Mouse (Mus musculus) CH12.LX (cell line): ENCODE measurements around the gene Cd81. TPM values are rescaled to one million over a fixed set of nuclear protein-coding genes. Genes with fewer than 3 reads are reported as not detected.
A peak's percentile ranks its signal among the peaks of the same experiment; 100 is the strongest.

Experiments used
- DNase-seq: peaks from one replicate; pipeline ENCODE4 v3.0.0-alpha.2; 2013; ENCODE audit errors: extremely low read depth
- H3K27ac ChIP-seq: 2 replicates; pipeline ENCODE4 v1.5.1; 2012; ENCODE audit warnings: low read depth, mild to moderate bottlenecking, control low read depth, moderate library complexity; ENCODE audit not compliant: insufficient read depth
- H3K27me3 ChIP-seq: replicated peaks from 2 replicates; pipeline ENCODE3; 2012; ENCODE audit warnings: inconsistent platforms
- H3K36me3 ChIP-seq, 2 experiments: replicated peaks in 1 of 2; 2 replicates each; pipeline versions ENCODE3 to v1.6.1; 2012; ENCODE audit warnings: inconsistent platforms in 1 of 2, low read length in 1 of 2, mild to moderate bottlenecking in 1 of 2, mixed read lengths in 1 of 2, moderate library complexity in 1 of 2; ENCODE audit not compliant: control insufficient read depth in 1 of 2, insufficient read depth in 1 of 2
- H3K4me1 ChIP-seq, 2 experiments: 2 replicates each; pipeline ENCODE4 v1.6.1; 2012; ENCODE audit warnings: inconsistent platforms in 1 of 2, moderate library complexity in 1 of 2; ENCODE audit not compliant: insufficient read depth in 2 of 2, control insufficient read depth in 1 of 2
- H3K4me2 ChIP-seq: 2 replicates; pipeline ENCODE4 v1.6.1; 2012; ENCODE audit warnings: low read depth, mild to moderate bottlenecking, control low read depth; ENCODE audit not compliant: poor library complexity, insufficient read depth, severe bottlenecking
- H3K4me3 ChIP-seq, 3 experiments: fragments of 150-350 bp in 1 of 3; sonication (generic) in 1 of 3; replicated peaks in 1 of 3; 2 replicates each; pipeline versions ENCODE3 to v1.5.1; 2011 to 2012; ENCODE audit warnings: low read depth in 2 of 3, low read length in 2 of 3, mild to moderate bottlenecking in 2 of 3, moderate library complexity in 2 of 3, control low read depth in 1 of 3, improper control_type of control experiment in 1 of 3, inconsistent platforms in 1 of 3, mixed read lengths in 1 of 3; ENCODE audit not compliant: poor library complexity in 1 of 3
- H3K79me2 ChIP-seq: replicated peaks from 2 replicates; pipeline ENCODE4 v1.6.1; 2012; ENCODE audit warnings: mild to moderate bottlenecking, moderate library complexity; ENCODE audit not compliant: control insufficient read depth, poor library complexity, insufficient read depth, severe bottlenecking; ENCODE audit errors: extremely low read depth
- H3K9ac ChIP-seq: 2 replicates; pipeline ENCODE4 v1.6.1; 2012; ENCODE audit warnings: low read depth, mild to moderate bottlenecking, control low read depth, moderate library complexity; ENCODE audit not compliant: insufficient read depth
- H3K9me3 ChIP-seq: replicated peaks from 2 replicates; pipeline ENCODE3; 2012; ENCODE audit warnings: low read length, inconsistent platforms, mixed read lengths
- BHLHE40 ChIP-seq: IDR thresholded peaks from 2 replicates; pipeline ENCODE4 v1.6.1; 2011; ENCODE audit warnings: mild to moderate bottlenecking, low read depth, low read length, improper control_type of control experiment
- CHD1 ChIP-seq: IDR thresholded peaks from 2 replicates; pipeline ENCODE4 v1.6.1; 2012; ENCODE audit warnings: low read depth, low read length, improper control_type of control experiment, inconsistent platforms
- CTCF ChIP-seq, 2 experiments: IDR thresholded peaks in 1 of 2; conservative IDR thresholded peaks in 1 of 2; 2 replicates each; pipeline ENCODE4 v1.5.1; 2011 to 2012; ENCODE audit warnings: low read depth in 2 of 2, low read length in 2 of 2, improper control_type of control experiment in 1 of 2, inconsistent platforms in 1 of 2, mild to moderate bottlenecking in 1 of 2, moderate library complexity in 1 of 2
- E2F4 ChIP-seq: IDR thresholded peaks from 2 replicates; pipeline ENCODE4 v1.6.1; 2011; ENCODE audit warnings: low read depth, low read length, improper control_type of control experiment; ENCODE audit not compliant: insufficient replicate concordance
- ELF1 ChIP-seq: IDR thresholded peaks from 2 replicates; pipeline ENCODE4 v1.6.1; 2014; ENCODE audit warnings: low read depth, mild to moderate bottlenecking, inconsistent platforms, low read length, improper control_type of control experiment
- EP300 ChIP-seq: IDR thresholded peaks from 2 replicates; pipeline ENCODE4 v1.6.1; 2011; ENCODE audit warnings: low read length, improper control_type of control experiment
- ETS1 ChIP-seq: conservative IDR thresholded peaks from 2 replicates; pipeline ENCODE4 v1.6.1; 2012; ENCODE audit warnings: low read depth, mild to moderate bottlenecking, inconsistent platforms, low read length, improper control_type of control experiment, moderate library complexity
- GABPA ChIP-seq: IDR thresholded peaks from 2 replicates; pipeline ENCODE4 v1.6.1; 2012; ENCODE audit warnings: low read depth, low read length, improper control_type of control experiment, inconsistent platforms; ENCODE audit not compliant: insufficient replicate concordance
- HCFC1 ChIP-seq: IDR thresholded peaks from 2 replicates; pipeline ENCODE4 v1.6.1; 2012; ENCODE audit warnings: low read depth, mild to moderate bottlenecking, inconsistent platforms, low read length, improper control_type of control experiment
- IRF4 ChIP-seq: IDR thresholded peaks from 2 replicates; pipeline ENCODE4 v1.6.1; 2014; ENCODE audit warnings: low read depth, mild to moderate bottlenecking, inconsistent platforms, low read length, improper control_type of control experiment
- JUN ChIP-seq: IDR thresholded peaks from 2 replicates; pipeline ENCODE4 v1.6.1; 2011; ENCODE audit warnings: low read depth, mild to moderate bottlenecking, low read length, improper control_type of control experiment, moderate library complexity; ENCODE audit not compliant: insufficient read depth
- JUND ChIP-seq: conservative IDR thresholded peaks from 2 replicates; pipeline ENCODE4 v1.6.1; 2011; ENCODE audit warnings: low read depth, low read length, improper control_type of control experiment
- KAT2A ChIP-seq: IDR thresholded peaks from 2 replicates; pipeline ENCODE4 v1.6.1; 2012; ENCODE audit warnings: low read length, improper control_type of control experiment, inconsistent platforms; ENCODE audit not compliant: insufficient replicate concordance
- MAX ChIP-seq: IDR thresholded peaks from 2 replicates; pipeline ENCODE4 v1.6.1; 2011; ENCODE audit warnings: low read length, improper control_type of control experiment
- MAZ ChIP-seq: IDR thresholded peaks from 2 replicates; pipeline ENCODE4 v1.6.1; 2012; ENCODE audit warnings: low read depth, mild to moderate bottlenecking, inconsistent platforms, low read length, improper control_type of control experiment, moderate library complexity
- MEF2A ChIP-seq: IDR thresholded peaks from 2 replicates; pipeline ENCODE4 v1.6.1; 2014; ENCODE audit warnings: low read depth, mild to moderate bottlenecking, inconsistent platforms, low read length, improper control_type of control experiment, borderline replicate concordance
- MYC ChIP-seq: IDR thresholded peaks from 2 replicates; pipeline ENCODE4 v1.6.1; 2011; ENCODE audit warnings: low read depth, mild to moderate bottlenecking, improper control_type of control experiment, low read length
- NELFE ChIP-seq: IDR thresholded peaks from 2 replicates; pipeline ENCODE4 v1.6.1; 2011; ENCODE audit warnings: low read depth, low read length, improper control_type of control experiment
- NRF1 ChIP-seq: IDR thresholded peaks from 2 replicates; pipeline ENCODE4 v1.6.1; 2014; ENCODE audit warnings: low read depth, mild to moderate bottlenecking, inconsistent platforms, low read length, improper control_type of control experiment, moderate library complexity
- POLR2A ChIP-seq: IDR thresholded peaks from 2 replicates; pipeline ENCODE4 v1.6.1; 2011; ENCODE audit warnings: low read depth, mild to moderate bottlenecking, improper control_type of control experiment, low read length
- RAD21 ChIP-seq: IDR thresholded peaks from 2 replicates; pipeline ENCODE4 v1.6.1; 2011; ENCODE audit warnings: low read depth, mild to moderate bottlenecking, low read length, improper control_type of control experiment, moderate library complexity
- RCOR1 ChIP-seq: conservative IDR thresholded peaks from 2 replicates; pipeline ENCODE4 v1.6.1; 2012; ENCODE audit warnings: low read depth, mild to moderate bottlenecking, inconsistent platforms, low read length, improper control_type of control experiment
- SIN3A ChIP-seq: IDR thresholded peaks from 2 replicates; pipeline ENCODE4 v1.6.1; 2012; ENCODE audit warnings: low read length, improper control_type of control experiment, inconsistent platforms
- SMC3 ChIP-seq: IDR thresholded peaks from 2 replicates; pipeline ENCODE4 v1.6.1; 2011; ENCODE audit warnings: low read depth, low read length, improper control_type of control experiment
- TBP ChIP-seq: conservative IDR thresholded peaks from 2 replicates; pipeline ENCODE4 v1.6.1; 2011; ENCODE audit warnings: low read depth, low read length, improper control_type of control experiment
- TCF12 ChIP-seq: IDR thresholded peaks from 2 replicates; pipeline ENCODE4 v1.6.1; 2014; ENCODE audit warnings: low read depth, mild to moderate bottlenecking, inconsistent platforms, low read length, improper control_type of control experiment
- UBTF ChIP-seq: IDR thresholded peaks from 2 replicates; pipeline ENCODE4 v1.6.1; 2012; ENCODE audit warnings: low read depth, mild to moderate bottlenecking, inconsistent platforms, low read length, improper control_type of control experiment, moderate library complexity
- USF1 ChIP-seq: IDR thresholded peaks from 2 replicates; pipeline ENCODE4 v1.6.1; 2014; ENCODE audit warnings: low read depth, mild to moderate bottlenecking, inconsistent platforms, low read length, improper control_type of control experiment
- USF2 ChIP-seq: conservative IDR thresholded peaks from 2 replicates; pipeline ENCODE4 v1.6.1; 2011; ENCODE audit warnings: low read depth, low read length, improper control_type of control experiment
- ZC3H11A ChIP-seq: IDR thresholded peaks from 2 replicates; pipeline ENCODE4 v1.6.1; 2012; ENCODE audit warnings: low read depth, mild to moderate bottlenecking, inconsistent platforms, low read length, improper control_type of control experiment
- ZKSCAN1 ChIP-seq: IDR thresholded peaks from 2 replicates; pipeline ENCODE4 v1.6.1; 2012; ENCODE audit warnings: low read depth, inconsistent platforms, low read length, improper control_type of control experiment, borderline replicate concordance
- ZNF384 ChIP-seq: IDR thresholded peaks from 2 replicates; pipeline ENCODE4 v1.6.1; 2012; ENCODE audit warnings: low read depth, low read length, improper control_type of control experiment, inconsistent platforms
- dilution Hi-C: fragments of 300-500 bp; cut with MboI; formaldehyde crosslinking; loops from 2 replicates; pipeline ENCODE4 v1.14.3; 2020; ENCODE audit warnings: low sequenced_read_pairs; ENCODE audit not compliant: extremely low pct_unique_long_range_greater_than_20kb, extremely low pct_ligation_motif_present
- in situ Hi-C: fragments of 300-500 bp; cut with MboI; formaldehyde crosslinking; loops from 3 replicates; pipeline ENCODE4 v1.14.3; 2019; ENCODE audit warnings: low sequenced_read_pairs, low pct_ligation_motif_present, low pct_unique_long_range_greater_than_20kb, mixed read lengths
- polyA plus RNA-seq: library from polyadenylated mRNA; unstranded; fragments of >175 nt; gene quantifications from 2 replicates; pipeline ENCODE4 v1.2.1, GENCODE M21; 2012; ENCODE audit warnings: low read depth; ENCODE audit not compliant: insufficient read length
- total RNA-seq, 2 experiments: library from RNA; depleted of rRNA; stranded (reverse); fragments of 300-350 nt in 1 of 2; fragments of >200 nt in 1 of 2; gene quantifications; 2 replicates each; pipeline ENCODE4 v1.2.3; 2012 to 2014

Gene Cd81
- total and polyA plus RNA-seq, 3 experiments, result 318 to 352 (median 327) TPM

DNA sequence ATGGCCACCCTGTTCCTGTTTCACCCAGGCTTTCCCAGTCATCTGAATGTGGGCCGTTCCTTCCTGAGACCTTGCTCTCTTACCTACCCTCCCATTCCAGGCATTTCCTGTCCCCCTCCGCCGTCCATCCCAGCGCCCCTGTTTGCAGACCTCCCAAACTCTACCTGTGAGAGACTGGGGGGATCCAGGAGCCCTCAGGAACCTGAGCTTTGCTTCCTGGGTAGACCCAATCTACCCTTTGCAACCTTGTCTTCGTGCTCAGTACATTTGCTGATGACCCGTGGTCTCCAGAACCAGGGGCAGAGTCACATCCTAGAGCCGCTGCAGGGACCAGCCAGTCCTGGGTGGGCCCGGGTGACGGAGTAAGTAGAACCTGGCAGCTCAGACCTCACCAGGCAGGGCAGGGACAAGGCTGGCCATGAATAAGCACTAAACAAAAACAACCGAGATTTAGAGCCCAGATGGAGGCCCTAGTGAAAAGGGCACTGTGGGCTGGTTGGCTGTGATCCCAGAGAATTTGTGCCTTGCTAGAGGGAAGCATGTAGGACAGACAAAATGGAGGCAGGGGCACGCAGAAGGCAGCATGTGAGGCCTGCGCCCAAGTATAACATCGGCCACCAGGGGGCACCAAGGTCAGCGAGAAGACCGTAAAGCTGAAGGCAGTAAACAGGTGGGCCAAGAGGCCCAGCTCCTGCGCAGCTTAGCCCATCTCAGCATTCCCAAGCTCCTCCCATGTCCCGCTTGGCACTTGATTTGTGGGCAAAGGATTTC, 44.8 kb upstream of the Cd81 start (continued):
- TF ChIP-seq RAD21 (peak; percentile 86), HCFC1 (peak; percentile 59), BHLHE40 (peak; percentile 64), JUN (no peak), RCOR1 (no peak), CHD1 (no peak), SMC3 (peak; percentile 93), MYC (peak; percentile 98), ZC3H11A (peak; percentile 75), CTCF (conservative IDR thresholded peaks at IDR 0.05 in 1 of 2, IDR thresholded peaks at IDR 0.05 in 1 of 2; ENCODE audit: low read depth in 2 of 2, low read length in 2 of 2) (peak; percentile 58 to 92; a peak in 3 of 4 replicates)

DNA sequence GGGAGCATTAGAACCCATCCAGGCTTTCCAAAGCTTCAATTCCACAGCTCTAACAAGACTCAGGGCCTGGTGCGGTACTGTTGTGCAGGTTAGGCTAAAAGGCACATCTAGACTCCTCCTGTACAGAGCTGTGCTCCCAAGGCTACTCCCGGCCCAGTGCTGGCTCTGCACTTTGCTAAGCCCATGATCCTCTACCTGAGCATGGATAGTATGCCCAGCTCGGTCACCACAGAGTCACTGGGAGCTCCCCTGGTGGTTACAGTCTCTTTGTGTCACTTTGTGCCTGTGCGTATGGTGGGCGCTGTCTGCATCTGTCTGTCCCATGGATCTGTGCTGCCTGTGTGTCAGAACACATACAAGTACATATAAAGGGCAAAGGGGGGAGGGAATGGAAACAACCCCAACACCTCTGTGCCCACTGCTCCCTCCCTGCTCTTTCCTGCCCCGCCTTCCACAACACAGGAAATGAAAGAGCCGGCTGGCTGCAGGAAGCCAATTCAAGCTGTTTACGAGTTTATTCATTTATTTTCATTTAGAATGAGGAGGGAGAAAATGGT, 44.1 kb upstream of the Cd81 start:
- dilution Hi-C loops, result no loop called here
- Histone ChIP-seq H3K27me3 (no peaks in the 10 kb centered on the region), H3K4me2 (peak overlapping the region; percentile 53), H3K4me1 (peaks cover 13 to 38% of the 10 kb centered on the region in 2 experiments), H3K79me2 (peaks cover 21% of the 10 kb centered on the region), H3K9me3 (no peaks in the 10 kb centered on the region), H3K4me3 (peak overlapping the region; percentile 5 to 81 (median 74)), H3K27ac (peak overlapping the region; percentile 34), H3K36me3 (peaks cover 0 to 35% of the 10 kb centered on the region in 2 experiments), H3K9ac (peak overlapping the region; percentile 15; the same call in 1 of the 2 replicates)
- DNase-seq, result peak; percentile 68
- TF ChIP-seq RCOR1 (no peak), MAX (no peak), ZNF384 (no peak), E2F4 (no peak), NELFE (peak; percentile 38; the same call in 1 of the 2 replicates), ELF1 (peak; percentile 53; the same call in 1 of the 2 replicates), UBTF (no peak), MEF2A (no peak), CHD1 (no peak; the same call in 1 of the 2 replicates), JUND (no peak), KAT2A (no peak), USF2 (no peak), NRF1 (no peak), MAZ (no peak; the same call in 1 of the 2 replicates), BHLHE40 (no peak), EP300 (no peak), USF1 (no peak), TCF12 (0 out of 2 replicates have a peak, but pooled peaks have one; percentile 26), ZKSCAN1 (no peak), GABPA (no peak), IRF4 (peak; percentile 48), TBP (no peak), POLR2A (0 out of 2 replicates have a peak, but pooled peaks have one; percentile 34), ZC3H11A (no peak), SIN3A (peak; percentile 41; the same call in 1 of the 2 replicates), ETS1 (no peak)
- in situ Hi-C loops, result loop anchor here (5.0 to 25.0 kb wide), 2 partner anchors 59 to 546 kb away; partner anchors contain the start of genes Lsp1 and Tssc4
